8 mouse cellular contexts compared by ENCODE assay signal in genomic region chr10:5608874-5609273, GRCm38 (mm10). TPM values are rescaled to one million over a fixed set of nuclear protein-coding genes. Genes with fewer than 3 reads are reported as not detected.
"Had no signal": no experiment of that assay in that cellular context is flagged by ENCODE, and none has a peak within 500 bp of the region (broad histone marks: within the 10 kb centered on the region; RNA-seq: fewer than 3 reads in every experiment).

No protein-coding gene starts in this region.

- ATAC-seq: intestine, embryonic 16.5 days; midbrain, embryonic 15.5 days had no signal

- DNase-seq: lung, embryonic 14.5 days; lung, postnatal 10 days; lung, postnatal 4 days; thymus, postnatal 4 days had no signal

RNA-seq across cellular contexts. Expression of gene Myct1, which starts 15.3 kb away (rescaled TPM):
- total RNA-seq: monocyte, adult 5-6 weeks had no signal

RNA-seq across cellular contexts. Expression of gene Vip, which starts 30.1 kb away (rescaled TPM):
- total RNA-seq: monocyte, adult 5-6 weeks; neutrophil, adult 5-6 weeks had no signal
